ENCODE assay signal across 8 mouse cellular contexts in the genomic region with DNA sequence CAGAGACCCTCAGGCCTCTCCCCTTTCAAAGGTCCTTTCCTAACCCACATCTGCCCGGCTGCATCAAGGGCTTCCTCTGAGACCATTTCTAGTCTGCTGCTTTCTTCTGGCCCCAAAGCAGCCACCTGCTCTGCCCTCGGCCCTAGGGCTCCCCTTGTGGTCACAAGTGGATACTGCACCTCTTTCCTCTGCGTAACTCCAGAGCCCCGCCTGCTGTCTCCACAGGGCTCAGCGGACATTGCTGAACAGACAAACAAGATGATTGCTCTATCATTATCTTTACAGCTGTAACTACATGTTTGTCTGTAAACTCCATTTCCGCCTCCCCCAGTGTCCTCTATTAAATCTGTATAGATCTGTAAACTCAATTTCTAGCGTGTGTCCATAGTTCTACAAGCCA. TPM values are rescaled to one million over a fixed set of nuclear protein-coding genes. Genes with fewer than 3 reads are reported as not detected.
DNase-seq lines count a peak whose midpoint lies in the region; TF ChIP-seq lines count a peak whose summit lies in the region.

No protein-coding gene starts in this region.

- H3K27ac ChIP-seq in bone marrow, adult 2 months (ENCODE audit: control insufficient read depth, insufficient read depth, low read depth, low read length, poor library complexity) = no peak overlapping the region
- H3K27ac ChIP-seq in embryonic fibroblast, embryonic 13.5 days (ENCODE audit: insufficient read depth, low read length) = no peak overlapping the region

- WGBS in bone marrow, adult 2 months = 3% methylated on average over 7 of the region's 7 CpGs

- TF ChIP-seq CTCF in bone marrow, adult 2 months (IDR thresholded peaks at IDR 0.05; ENCODE audit: control insufficient read depth, insufficient read depth, low read length) = peak; percentile 89
- TF ChIP-seq CTCF in embryonic fibroblast, embryonic 13.5 days (IDR thresholded peaks at IDR 0.05; ENCODE audit: borderline replicate concordance, insufficient read depth, low read length) = peak; percentile 93

- no peak overlapping the region for H3K4me3 ChIP-seq in bone marrow, adult 2 months (replicated peaks; ENCODE audit: control insufficient read depth, low read depth, low read length)
- no peak overlapping the region for H3K4me3 ChIP-seq in embryonic fibroblast, embryonic 13.5 days (ENCODE audit: insufficient read depth, low read length)

- DNase-seq in MN1 (ENCODE audit: low spot score) = peak; percentile 80
- DNase-seq in heart, postnatal 14 days = peak; percentile 78 to 89
- DNase-seq in layer of hippocampus, adult 9-10 months (ENCODE audit: low spot score) = peak; percentile 62
- DNase-seq in lung, postnatal 25 days (ENCODE audit: low spot score) = peak; percentile 80
- peak; percentile 81 for DNase-seq in right cerebral cortex, postnatal 14 days
- DNase-seq in urinary bladder, postnatal 4 days (ENCODE audit: low spot score in 2 of 2) = peak; percentile 67 to 80

- intact Hi-C loops in heart, postnatal 14 days (cut with DNase I) = no loop called here

- TF ChIP-seq POLR2A in bone marrow, adult 2 months (IDR thresholded peaks at IDR 0.05; ENCODE audit: borderline replicate concordance, control insufficient read depth, low read depth, low read length) = no peak
- TF ChIP-seq POLR2A in embryonic fibroblast, embryonic 13.5 days (IDR thresholded peaks at IDR 0.05; ENCODE audit: low read depth, low read length) = no peak

- no peaks in the 10 kb centered on the region for H3K4me1 ChIP-seq in bone marrow, adult 2 months (ENCODE audit: control insufficient read depth, insufficient read depth, low read length)
- no peaks in the 10 kb centered on the region for H3K4me1 ChIP-seq in embryonic fibroblast, embryonic 13.5 days (ENCODE audit: control insufficient read depth, insufficient read depth, low read length)

RNA-seq across cellular contexts. Expression of gene Rapgef1, which starts 37.1 kb away (rescaled TPM):
- polyA plus RNA-seq in bone marrow, adult 2 months (2011; ENCODE audit: insufficient read depth, insufficient read length, low replicate concordance, missing spikeins) = 17.6 and 23.4 TPM in 2 replicates
- 43.1 and 47.4 TPM in 2 replicates for polyA plus RNA-seq in embryonic fibroblast, embryonic 13.5 days (2011; ENCODE audit: insufficient read length, low read depth, missing spikeins)
- total RNA-seq in heart, postnatal 14 days (2021) = 10 to 100 TPM; 89.6 to 91.6 TPM
